Comparison of ENCODE assay signal across 8 mouse cellular contexts in genomic region chr4:127173461-127173860, GRCm38 (mm10). TPM values are rescaled to one million over a fixed set of nuclear protein-coding genes. Genes with fewer than 3 reads are reported as not detected.
DNase-seq lines count a peak whose midpoint lies in the region; ATAC-seq and TF ChIP-seq lines count a peak whose summit lies in the region.

No protein-coding gene starts in this region.

- H3K9me3 ChIP-seq in forebrain, embryonic 13.5 days (replicated peaks): no peaks in the 10 kb centered on the region
- no peaks in the 10 kb centered on the region for H3K9me3 ChIP-seq in forebrain, embryonic 12.5 days
- H3K9me3 ChIP-seq in limb, embryonic 11.5 days (ENCODE audit: control insufficient read depth, low read length): no peaks in the 10 kb centered on the region
- H3K9me3 ChIP-seq in neural tube, embryonic 11.5 days (ENCODE audit: control insufficient read depth, low read length): no peaks in the 10 kb centered on the region

- intact Hi-C loops in gastrocnemius, adult 2 months (cut with DNase I): no loop called here

- H3K4me3 ChIP-seq in forebrain, embryonic 13.5 days: no peak overlapping the region
- no peak overlapping the region for H3K4me3 ChIP-seq in forebrain, embryonic 12.5 days (replicated peaks)
- no peak overlapping the region for H3K4me3 ChIP-seq in gastrocnemius, adult 2 months
- no peak overlapping the region for H3K4me3 ChIP-seq in limb, embryonic 11.5 days (ENCODE audit: low read depth, low read length)
- no peak overlapping the region for H3K4me3 ChIP-seq in neural tube, embryonic 11.5 days (ENCODE audit: low read depth, low read length)

- no peak overlapping the region for H3K4me2 ChIP-seq in forebrain, embryonic 13.5 days
- H3K4me2 ChIP-seq in forebrain, embryonic 12.5 days: no peak overlapping the region
- H3K4me2 ChIP-seq in limb, embryonic 11.5 days (ENCODE audit: low read depth, severe bottlenecking): no peak overlapping the region
- no peak overlapping the region for H3K4me2 ChIP-seq in neural tube, embryonic 11.5 days (ENCODE audit: low read depth)

- peaks cover 52% of the 10 kb centered on the region for H3K4me1 ChIP-seq in forebrain, embryonic 13.5 days
- peaks cover 38% of the 10 kb centered on the region for H3K4me1 ChIP-seq in forebrain, embryonic 12.5 days
- peaks cover 6% of the 10 kb centered on the region for H3K4me1 ChIP-seq in limb, embryonic 11.5 days (ENCODE audit: control insufficient read depth, insufficient read depth, low read length)
- H3K4me1 ChIP-seq in neural tube, embryonic 11.5 days (ENCODE audit: control insufficient read depth, insufficient read depth, low read length): peaks cover 3% of the 10 kb centered on the region; the same call in 1 of the 2 replicates

- peak; percentile 64 for DNase-seq in 3T3-L1 (ENCODE audit: low read depth, low spot score)
- peak; percentile 89 for DNase-seq in adrenal gland, postnatal 10 days
- peak; percentile 51 for DNase-seq in gastrocnemius, adult 2 months
- DNase-seq in limb, embryonic 11.5 days (ENCODE audit: low spot score): peak; percentile 89
- DNase-seq in neural tube, embryonic 11.5 days (ENCODE audit: low spot score): peak; percentile 65
- no peak for DNase-seq in right cerebral cortex, adult 18-20 months

- no peak for ATAC-seq in forebrain, embryonic 13.5 days
- ATAC-seq in forebrain, embryonic 12.5 days (ENCODE audit: low FRiP score): no peak
- ATAC-seq in limb, embryonic 11.5 days (ENCODE audit: insufficient number of reproducible peaks, low FRiP score, low TSS enrichment, low read depth): no peak
- no peak for ATAC-seq in neural tube, embryonic 11.5 days (ENCODE audit: insufficient read depth, low FRiP score, low TSS enrichment)

- H3K27ac ChIP-seq in forebrain, embryonic 13.5 days: no peak overlapping the region
- H3K27ac ChIP-seq in forebrain, embryonic 12.5 days: no peak overlapping the region
- H3K27ac ChIP-seq in gastrocnemius, adult 2 months: no peak overlapping the region
- no peak overlapping the region for H3K27ac ChIP-seq in limb, embryonic 11.5 days (replicated peaks; ENCODE audit: low read depth, low read length)
- H3K27ac ChIP-seq in neural tube, embryonic 11.5 days (ENCODE audit: low read depth, low read length): no peak overlapping the region

- no peaks in the 10 kb centered on the region for H3K36me3 ChIP-seq in forebrain, embryonic 13.5 days (ENCODE audit: poor library complexity, severe bottlenecking)
- H3K36me3 ChIP-seq in forebrain, embryonic 12.5 days (replicated peaks): no peaks in the 10 kb centered on the region
- H3K36me3 ChIP-seq in limb, embryonic 11.5 days (ENCODE audit: control insufficient read depth, insufficient read depth, low read length): no peaks in the 10 kb centered on the region
- H3K36me3 ChIP-seq in neural tube, embryonic 11.5 days (ENCODE audit: control insufficient read depth, insufficient read depth, low read length): no peaks in the 10 kb centered on the region

- H3K27me3 ChIP-seq in forebrain, embryonic 13.5 days: peaks cover 13% of the 10 kb centered on the region
- H3K27me3 ChIP-seq in forebrain, embryonic 12.5 days: peaks cover 63% of the 10 kb centered on the region
- peaks cover 30% of the 10 kb centered on the region for H3K27me3 ChIP-seq in limb, embryonic 11.5 days (ENCODE audit: control insufficient read depth, insufficient read depth, low read length)
- H3K27me3 ChIP-seq in neural tube, embryonic 11.5 days (ENCODE audit: control insufficient read depth, insufficient read depth, low read length): peaks cover 5% of the 10 kb centered on the region; the same call in 1 of the 2 replicates

- 0 out of 2 replicates have a peak overlapping the region, but pooled peaks have one; percentile 30 for H3K9ac ChIP-seq in forebrain, embryonic 13.5 days
- no peak overlapping the region for H3K9ac ChIP-seq in forebrain, embryonic 12.5 days
- H3K9ac ChIP-seq in limb, embryonic 11.5 days (ENCODE audit: low read length): no peak overlapping the region
- no peak overlapping the region for H3K9ac ChIP-seq in neural tube, embryonic 11.5 days (ENCODE audit: low read length)

- WGBS in forebrain, embryonic 13.5 days: 5% methylated on average over 8 of the region's 8 CpGs
- 3% methylated on average over 8 of the region's 8 CpGs for WGBS in forebrain, embryonic 12.5 days
- under 1% methylated on average over 8 of the region's 8 CpGs for WGBS in limb, embryonic 11.5 days
- WGBS in neural tube, embryonic 11.5 days: 2% methylated on average over 8 of the region's 8 CpGs

- no peak for TF ChIP-seq CTCF in gastrocnemius, adult 2 months (IDR thresholded peaks at IDR 0.05)

RNA-seq across cellular contexts. Expression of gene Dlgap3, which starts 4.5 kb away (rescaled TPM):
- polyA plus RNA-seq in forebrain, embryonic 13.5 days (2015; fragmentation: Nextera tagmentation; extraction: Ambion mirVana): 4.9 and 5.4 TPM in 2 replicates
- polyA plus RNA-seq in forebrain, embryonic 12.5 days (2016; fragmentation: Nextera tagmentation; extraction: Ambion mirVana): 5.7 and 5.8 TPM in 2 replicates
- 1 to 10 TPM; 6.4 to 7.5 TPM for total RNA-seq in adrenal gland, postnatal 10 days (2021)
- not detected for total RNA-seq in gastrocnemius, adult 2 months (2021)
- 0.20 and 0.25 TPM in 2 replicates for polyA plus RNA-seq in limb, embryonic 11.5 days (2014; fragmentation: Nextera tagmentation; extraction: Ambion mirVana)
- 5.6 and 5.7 TPM in 2 replicates for polyA plus RNA-seq in neural tube, embryonic 11.5 days (2014; fragmentation: Nextera tagmentation; extraction: Ambion mirVana)

RNA-seq across cellular contexts. Expression of gene Tmem35b, which starts 50.0 kb away (rescaled TPM):
- 13.6 and 15.9 TPM in 2 replicates for polyA plus RNA-seq in forebrain, embryonic 13.5 days (2015; fragmentation: Nextera tagmentation; extraction: Ambion mirVana)
- 15.5 and 17.5 TPM in 2 replicates for polyA plus RNA-seq in forebrain, embryonic 12.5 days (2016; fragmentation: Nextera tagmentation; extraction: Ambion mirVana)
- total RNA-seq in adrenal gland, postnatal 10 days (2021): 10 to 100 TPM; 10.8 to 12.8 TPM
- 1 to 10 TPM in 1 of 2 experiments, under 1 TPM in 1; 0.87 to 1.4 TPM for total RNA-seq in gastrocnemius, adult 2 months (2021)
- polyA plus RNA-seq in limb, embryonic 11.5 days (2014; fragmentation: Nextera tagmentation; extraction: Ambion mirVana): 10.2 and 10.8 TPM in 2 replicates
- polyA plus RNA-seq in neural tube, embryonic 11.5 days (2014; fragmentation: Nextera tagmentation; extraction: Ambion mirVana): 11.7 and 13.5 TPM in 2 replicates
